ENCODE assay signal across 8 mouse cellular contexts in the genomic region with DNA sequence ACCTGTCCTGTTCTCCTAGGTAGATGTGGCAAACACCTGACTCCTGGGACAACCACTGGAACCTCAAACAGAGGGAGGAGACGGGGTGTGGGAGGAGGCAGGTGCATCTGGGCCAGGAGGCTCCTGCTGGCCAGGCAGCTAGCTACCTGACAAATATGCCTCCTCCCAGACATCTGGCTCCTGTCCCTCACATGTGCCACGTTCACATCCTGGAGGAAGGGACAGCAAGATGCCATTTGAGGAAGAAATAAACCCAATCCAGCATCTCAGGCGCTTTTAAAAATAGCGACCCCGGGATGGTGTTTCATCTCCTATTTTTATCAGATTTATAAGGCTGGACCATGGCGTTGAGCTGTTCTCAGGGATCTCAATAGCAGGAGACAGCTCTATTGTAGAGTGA. TPM values are rescaled to one million over a fixed set of nuclear protein-coding genes. Genes with fewer than 3 reads are reported as not detected.
DNase-seq lines count a peak whose midpoint lies in the region; ATAC-seq and TF ChIP-seq lines count a peak whose summit lies in the region.

St3gal4 (minus strand) TSS at position 101 of the 400 bp plus-strand sequence.

- H3K4me3 ChIP-seq in forebrain, embryonic 10.5 days = no peak within 1 kb of the TSS
- H3K4me3 ChIP-seq in hindbrain, postnatal 0 days (ENCODE audit: low read length) = no peak within 1 kb of the TSS
- H3K4me3 ChIP-seq in liver, postnatal 0 days (ENCODE audit: low read depth, low read length) = peak within 1 kb of the TSS; percentile 93

- H3K27me3 ChIP-seq in forebrain, embryonic 10.5 days (ENCODE audit: poor library complexity, severe bottlenecking) = no peaks in the 10 kb centered on the region
- H3K27me3 ChIP-seq in hindbrain, postnatal 0 days (ENCODE audit: insufficient read depth, low read length) = no peaks in the 10 kb centered on the region
- no peaks in the 10 kb centered on the region for H3K27me3 ChIP-seq in liver, postnatal 0 days (ENCODE audit: insufficient read depth, low read length)

- H3K36me3 ChIP-seq in forebrain, embryonic 10.5 days (replicated peaks) = peaks cover 24% of the 10 kb centered on the region
- H3K36me3 ChIP-seq in hindbrain, postnatal 0 days (ENCODE audit: insufficient read depth, low read length) = no peaks in the 10 kb centered on the region
- peaks cover 13% of the 10 kb centered on the region for H3K36me3 ChIP-seq in liver, postnatal 0 days (replicated peaks; ENCODE audit: insufficient read depth, low read length)

- peaks cover 33% of the 10 kb centered on the region for H3K4me1 ChIP-seq in forebrain, embryonic 10.5 days
- peaks cover 12% of the 10 kb centered on the region for H3K4me1 ChIP-seq in hindbrain, postnatal 0 days (ENCODE audit: insufficient read depth, low read length)
- H3K4me1 ChIP-seq in liver, postnatal 0 days (ENCODE audit: insufficient read depth) = peaks cover 74% of the 10 kb centered on the region

- H3K9me3 ChIP-seq in forebrain, embryonic 10.5 days = no peaks in the 10 kb centered on the region
- no peaks in the 10 kb centered on the region for H3K9me3 ChIP-seq in hindbrain, postnatal 0 days (ENCODE audit: low read length)
- no peaks in the 10 kb centered on the region for H3K9me3 ChIP-seq in liver, postnatal 0 days (ENCODE audit: low read length)

- H3K9ac ChIP-seq in hindbrain, postnatal 0 days (replicated peaks; ENCODE audit: low read length) = no peak within 1 kb of the TSS
- peak within 1 kb of the TSS; percentile 93 for H3K9ac ChIP-seq in liver, postnatal 0 days (replicated peaks)

- no peak for ATAC-seq in hindbrain, postnatal 0 days
- no peak for ATAC-seq in liver, postnatal 0 days

- TF ChIP-seq EP300 in liver, postnatal 0 days (IDR thresholded peaks at IDR 0.05; ENCODE audit: low read depth) = no peak

- WGBS in forebrain, embryonic 10.5 days = 83% methylated on average over 6 of the region's 6 CpGs
- WGBS in hindbrain, postnatal 0 days = 80% methylated on average over 6 of the region's 6 CpGs
- WGBS in liver, postnatal 0 days (ENCODE audit: insufficient replicate concordance) = 75% methylated on average over 6 of the region's 6 CpGs

- DNase-seq in thymus, postnatal 0 days (ENCODE audit: low spot score) = no peak
- DNase-seq in thymus, postnatal 25 days = no peak
- DNase-seq in forebrain, embryonic 10.5 days (ENCODE audit: extremely low spot score, low spot score) = no peak
- DNase-seq in hindbrain, postnatal 0 days (ENCODE audit: low spot score) = no peak
- DNase-seq in liver, postnatal 0 days = no peak
- no peak for DNase-seq in cerebellum, postnatal 25 days
- DNase-seq in right cerebral cortex, postnatal 36 days (ENCODE audit: low spot score in 2 of 2) = no peak
- DNase-seq in spleen, postnatal 10 days (ENCODE audit: low spot score in 2 of 2) = no peak

- no peak within 1 kb of the TSS for H3K4me2 ChIP-seq in hindbrain, postnatal 0 days (ENCODE audit: low read depth, low read length)
- peak within 1 kb of the TSS; percentile 97 for H3K4me2 ChIP-seq in liver, postnatal 0 days (ENCODE audit: low read depth, low read length)

- no peak within 1 kb of the TSS for H3K27ac ChIP-seq in forebrain, embryonic 10.5 days
- H3K27ac ChIP-seq in hindbrain, postnatal 0 days = no peak within 1 kb of the TSS
- peak within 1 kb of the TSS; percentile 98 for H3K27ac ChIP-seq in liver, postnatal 0 days (ENCODE audit: low read depth)

- TF ChIP-seq CTCF in hindbrain, postnatal 0 days (IDR thresholded peaks at IDR 0.05; ENCODE audit: low read depth) = no peak
- no peak for TF ChIP-seq CTCF in liver, postnatal 0 days (IDR thresholded peaks at IDR 0.05; ENCODE audit: low read depth)

RNA-seq across cellular contexts. Expression of gene St3gal4, which starts in this region (rescaled TPM):
- polyA plus RNA-seq in thymus, postnatal 0 days (2015; fragmentation: Nextera tagmentation; extraction: Ambion mirVana) = 15.2 and 15.5 TPM in 2 replicates
- polyA plus RNA-seq in forebrain, embryonic 10.5 days (2016; fragmentation: Nextera tagmentation; extraction: Ambion mirVana) = 14.5 and 15.0 TPM in 2 replicates
- total RNA-seq in hindbrain, postnatal 0 days (2014; rRNA removed) = 17.5 and 31.4 TPM in 2 replicates
- 16.4 and 16.9 TPM in 2 replicates for polyA plus RNA-seq in hindbrain, postnatal 0 days (2015; fragmentation: Nextera tagmentation; extraction: Ambion mirVana)
- 23.6 and 26.5 TPM in 2 replicates for polyA plus RNA-seq in liver, postnatal 0 days (2015; fragmentation: Nextera tagmentation; extraction: Ambion mirVana)
